Mouse (Mus musculus) erythroblast, embryonic 14.5 days (primary cell): ENCODE results near the gene Aurkaip1. TPM values are rescaled to one million over a fixed set of nuclear protein-coding genes. Genes with fewer than 3 reads are reported as not detected.
"Not testable (repeated sequence)": the region's sequence is repeated elsewhere in the genome, so short reads cannot be mapped to it uniquely, and the experiment has no call there.

Experiments
- H3K27me3 ChIP-seq: 2 replicates; pipeline ENCODE4 v1.6.1; 2012; ENCODE audit warnings: inconsistent platforms; ENCODE audit not compliant: control insufficient read depth
- H3K36me3 ChIP-seq: 2 replicates; pipeline ENCODE4 v1.6.1; 2012; ENCODE audit warnings: mild to moderate bottlenecking, inconsistent platforms; ENCODE audit not compliant: control insufficient read depth
- H3K4me1 ChIP-seq: 2 replicates; pipeline ENCODE4 v1.6.1; 2012; ENCODE audit warnings: inconsistent platforms; ENCODE audit not compliant: control insufficient read depth
- H3K4me3 ChIP-seq: replicated peaks from 2 replicates; pipeline ENCODE3; 2012; ENCODE audit warnings: moderate library complexity, mild to moderate bottlenecking, inconsistent platforms
- H3K9me3 ChIP-seq: 2 replicates; pipeline ENCODE4 v1.6.1; 2012; ENCODE audit warnings: low read length, inconsistent platforms, mixed read lengths; ENCODE audit not compliant: control insufficient read depth
- GATA1 ChIP-seq: IDR thresholded peaks from 2 replicates; pipeline ENCODE4 v1.6.1; 2012; ENCODE audit warnings: low read length, inconsistent platforms, mixed read lengths
- TAL1 ChIP-seq: IDR thresholded peaks from 3 replicates; pipeline ENCODE4 v1.6.1; 2012; ENCODE audit warnings: low read length, inconsistent platforms, mixed read lengths
- polyA plus RNA-seq: library from polyadenylated mRNA; stranded (reverse); fragments of >175 nt; gene quantifications from 2 replicates; pipeline ENCODE4 v1.2.3, GENCODE M21; 2012

The Aurkaip1 gene
- 28.2 and 40.5 TPM in 2 replicates for polyA plus RNA-seq

GRCm38 (mm10) chr4:155831205-155831766, at the start of gene Aurkaip1:
Gene Aurkaip1, plus strand, starts transcription at chr4:155831272.
- peaks cover 51% of the 10 kb centered on the region for H3K36me3 ChIP-seq
- TF ChIP-seq TAL1 (no peak), GATA1 (no peak)

GRCm38 (mm10) chr4:155783486-155784080, 47.5 kb upstream of the Aurkaip1 start:
- Histone ChIP-seq H3K4me3 (peak overlapping the region; percentile 66), H3K27me3 (peaks cover 55% of the 10 kb centered on the region), H3K4me1 (peaks cover 35% of the 10 kb centered on the region), H3K36me3 (no peaks in the 10 kb centered on the region), H3K9me3 (no peaks in the 10 kb centered on the region)
- TF ChIP-seq GATA1 = no peak
- TF ChIP-seq TAL1 = no peak

More at GRCm38 (mm10) chr4:155831205-155831766, at the start of gene Aurkaip1:
- Histone ChIP-seq H3K4me3 (peak within 1 kb of the TSS; percentile 65), H3K4me1 (peaks cover 37% of the 10 kb centered on the region), H3K27me3 (no peaks in the 10 kb centered on the region), H3K9me3 (no peaks in the 10 kb centered on the region)

- Histone ChIP-seq H3K27me3 (peaks cover 51% of the 10 kb centered on the region), H3K4me3 (peak overlapping the region; percentile 66), H3K4me1 (peaks cover 42% of the 10 kb centered on the region), H3K9me3 (no peaks in the 10 kb centered on the region; the same call in 1 of the 2 replicates), H3K36me3 (no peaks in the 10 kb centered on the region)
- TF ChIP-seq TAL1 (no peak), GATA1 (no peak)
These were observed 46.9 kb upstream of the Aurkaip1 start for GRCm38 (mm10) chr4:155784081-155784701.

GRCm38 (mm10) chr4:155785246-155785645, 45.8 kb upstream of the Aurkaip1 start:
- no peak overlapping the region for H3K4me3 ChIP-seq
- peaks cover 48% of the 10 kb centered on the region for H3K4me1 ChIP-seq
- H3K36me3 ChIP-seq = no peaks in the 10 kb centered on the region
- H3K9me3 ChIP-seq = no peaks in the 10 kb centered on the region; the same call in 1 of the 2 replicates
- TF ChIP-seq GATA1 (no peak), TAL1 (no peak)
- H3K27me3 ChIP-seq = peaks cover 43% of the 10 kb centered on the region

GRCm38 (mm10) chr4:155785819-155786218, 45.3 kb upstream of the Aurkaip1 start, which contains the start of gene Tmem88b:
Gene Tmem88b, minus strand, starts transcription at chr4:155785874.
- peaks cover 54% of the 10 kb centered on the region for H3K4me1 ChIP-seq
- H3K4me3 ChIP-seq = peak within 1 kb of the TSS; percentile 66
- TF ChIP-seq GATA1 (no peak), TAL1 (no peak)
- H3K9me3 ChIP-seq = no peaks in the 10 kb centered on the region; the same call in 1 of the 2 replicates
- no peaks in the 10 kb centered on the region for H3K36me3 ChIP-seq
- H3K27me3 ChIP-seq = peaks cover 39% of the 10 kb centered on the region

GRCm38 (mm10) chr4:155788300-155788699, 42.8 kb upstream of the Aurkaip1 start:
- H3K4me3 ChIP-seq = peak overlapping the region; percentile 14
- no peak for TF ChIP-seq GATA1
- TF ChIP-seq TAL1 = peak; percentile 40; the same call in 1 of the 3 replicates
- H3K27me3 ChIP-seq = peaks cover 28% of the 10 kb centered on the region
- peaks cover 58% of the 10 kb centered on the region for H3K4me1 ChIP-seq
- no peaks in the 10 kb centered on the region; the same call in 1 of the 2 replicates for H3K9me3 ChIP-seq
- no peaks in the 10 kb centered on the region for H3K36me3 ChIP-seq

- H3K36me3 ChIP-seq, H3K9me3 ChIP-seq, H3K4me3 ChIP-seq: not testable (repeated sequence)
- H3K27me3 ChIP-seq = peaks cover 26% of the 10 kb centered on the region
- peaks cover 54% of the 10 kb centered on the region for H3K4me1 ChIP-seq
These were observed 42.2 kb upstream of the Aurkaip1 start for GRCm38 (mm10) chr4:155788833-155789232.

- H3K27me3 ChIP-seq = peaks cover 18% of the 10 kb centered on the region
- no peaks in the 10 kb centered on the region; the same call in 1 of the 2 replicates for H3K9me3 ChIP-seq
- no peak within 1 kb of the TSS for H3K4me3 ChIP-seq
- no peaks in the 10 kb centered on the region for H3K36me3 ChIP-seq
- H3K4me1 ChIP-seq = peaks cover 42% of the 10 kb centered on the region
- TF ChIP-seq TAL1 (no peak), GATA1 (no peak)
These were observed 41.0 kb upstream of the Aurkaip1 start, which contains the start of gene Ankrd65 for GRCm38 (mm10) chr4:155790021-155790489. Gene Ankrd65, plus strand, starts transcription at chr4:155790439.

- H3K4me1 ChIP-seq = peaks cover 36% of the 10 kb centered on the region
- no peaks in the 10 kb centered on the region for H3K36me3 ChIP-seq
- H3K9me3 ChIP-seq = no peaks in the 10 kb centered on the region; the same call in 1 of the 2 replicates
- TF ChIP-seq TAL1 = no peak
- TF ChIP-seq GATA1 = no peak
- peaks cover 17% of the 10 kb centered on the region for H3K27me3 ChIP-seq
- no peak overlapping the region for H3K4me3 ChIP-seq
These were observed 40.4 kb upstream of the Aurkaip1 start for GRCm38 (mm10) chr4:155790650-155791161.
